Mouse (Mus musculus) brown adipose tissue, adult 24 weeks (tissue): Measurements from ENCODE around the gene Rnf150. TPM values are rescaled to one million over a fixed set of nuclear protein-coding genes. Genes with fewer than 3 reads are reported as not detected.

Source experiments
- H3K27ac ChIP-seq: fragments of 200-500 bp; replicated peaks from 2 replicates; pipeline ENCODE4 v1.5.1; 2012; ENCODE audit warnings: low read depth, mild to moderate bottlenecking, low read length
- H3K4me1 ChIP-seq: fragments of 200-500 bp; 2 replicates; pipeline ENCODE4 v1.6.1; 2012; ENCODE audit warnings: low read length, mixed read lengths; ENCODE audit not compliant: control insufficient read depth, insufficient read depth, insufficient read length
- H3K4me3 ChIP-seq: fragments of 200-500 bp; 2 replicates; pipeline ENCODE4 v1.5.1; 2012; ENCODE audit warnings: low read depth, mild to moderate bottlenecking, low read length, moderate library complexity; ENCODE audit not compliant: insufficient read depth
- polyA plus RNA-seq: library from polyadenylated mRNA; stranded (reverse); fragments of >200 nt; gene quantifications from 2 replicates; pipeline ENCODE4 v1.2.4, GENCODE M21; 2012; ENCODE audit not compliant: missing spikeins, insufficient read depth, insufficient read length

Rnf150 gene
- polyA plus RNA-seq, 1 experiment, result 15.8 TPM

GRCm38 (mm10) chr8:82945867-82946266 lies 82.7 kb downstream of the Rnf150 start:
- no peak overlapping the region for H3K27ac ChIP-seq
- peaks cover 6% of the 10 kb centered on the region for H3K4me1 ChIP-seq
- H3K4me3 ChIP-seq, result no peak overlapping the region

- Histone ChIP-seq H3K4me3 (no peak overlapping the region), H3K4me1 (peaks cover 6% of the 10 kb centered on the region), H3K27ac (no peak overlapping the region)
Observed at GRCm38 (mm10) chr8:82946658-82947057, 83.5 kb downstream of the Rnf150 start.

- Histone ChIP-seq H3K27ac (no peak overlapping the region), H3K4me1 (no peaks in the 10 kb centered on the region), H3K4me3 (no peak overlapping the region)
Observed at GRCm38 (mm10) chr8:82955162-82955754, 92.1 kb downstream of the Rnf150 start.

- no peak overlapping the region for H3K4me3 ChIP-seq
- H3K27ac ChIP-seq, result no peak overlapping the region
Observed at GRCm38 (mm10) chr8:82959491-82959890, 96.3 kb downstream of the Rnf150 start.

GRCm38 (mm10) chr8:82959980-82960610 lies 96.9 kb downstream of the Rnf150 start:
- Histone ChIP-seq H3K4me1 (no peaks in the 10 kb centered on the region), H3K4me3 (no peak overlapping the region), H3K27ac (no peak overlapping the region)

More at GRCm38 (mm10) chr8:82959491-82959890, 96.3 kb downstream of the Rnf150 start:
- H3K4me1 ChIP-seq, result no peaks in the 10 kb centered on the region

- Histone ChIP-seq H3K27ac (no peak overlapping the region), H3K4me1 (peaks cover 4% of the 10 kb centered on the region; the same call in 1 of the 2 replicates), H3K4me3 (no peak overlapping the region)
Observed at GRCm38 (mm10) chr8:82964537-82964936, 101.4 kb downstream of the Rnf150 start.

GRCm38 (mm10) chr8:82967879-82968678 lies 104.9 kb downstream of the Rnf150 start:
- H3K27ac ChIP-seq, result no peak overlapping the region
- H3K4me1 ChIP-seq, result peaks cover 4% of the 10 kb centered on the region; the same call in 1 of the 2 replicates
- H3K4me3 ChIP-seq, result no peak overlapping the region

GRCm38 (mm10) chr8:82969967-82970366 lies 106.8 kb downstream of the Rnf150 start:
- Histone ChIP-seq H3K27ac (no peak overlapping the region), H3K4me3 (no peak overlapping the region), H3K4me1 (peaks cover 4% of the 10 kb centered on the region; the same call in 1 of the 2 replicates)

- peaks cover 3% of the 10 kb centered on the region; the same call in 1 of the 2 replicates for H3K4me1 ChIP-seq
- no peak overlapping the region for H3K27ac ChIP-seq
- no peak overlapping the region for H3K4me3 ChIP-seq
Observed at GRCm38 (mm10) chr8:82972812-82973211, 109.7 kb downstream of the Rnf150 start.

- Histone ChIP-seq H3K4me3 (no peak overlapping the region), H3K27ac (no peak overlapping the region), H3K4me1 (no peaks in the 10 kb centered on the region; the same call in 1 of the 2 replicates)
Observed at GRCm38 (mm10) chr8:82973331-82973730, 110.2 kb downstream of the Rnf150 start.

GRCm38 (mm10) chr8:82981244-82981855 lies 118.2 kb downstream of the Rnf150 start:
- Histone ChIP-seq H3K4me3 (no peak overlapping the region), H3K27ac (no peak overlapping the region), H3K4me1 (no peaks in the 10 kb centered on the region; the same call in 1 of the 2 replicates)

GRCm38 (mm10) chr8:82982873-82983272 lies 119.7 kb downstream of the Rnf150 start:
- Histone ChIP-seq H3K4me3 (no peak overlapping the region), H3K27ac (no peak overlapping the region), H3K4me1 (no peaks in the 10 kb centered on the region; the same call in 1 of the 2 replicates)

- Histone ChIP-seq H3K4me3 (no peak overlapping the region), H3K4me1 (no peaks in the 10 kb centered on the region; the same call in 1 of the 2 replicates), H3K27ac (no peak overlapping the region)
Observed at GRCm38 (mm10) chr8:82983301-82983700, 120.1 kb downstream of the Rnf150 start.

GRCm38 (mm10) chr8:82992093-82992492 lies 128.9 kb downstream of the Rnf150 start:
- no peaks in the 10 kb centered on the region for H3K4me1 ChIP-seq
- peak overlapping the region; percentile 70; the same call in 1 of the 2 replicates for H3K27ac ChIP-seq
- H3K4me3 ChIP-seq, result no peak overlapping the region
